In genomic region chr3:78691499-78691898, GRCm38 (mm10) we compare ENCODE assay signal across 11 mouse cellular contexts.
DNase-seq lines count a peak whose midpoint lies in the region; ATAC-seq and TF ChIP-seq lines count a peak whose summit lies in the region.
"Had no signal": no experiment of that assay in that cellular context is flagged by ENCODE, and none has a peak within 500 bp of the region (broad histone marks: within the 10 kb centered on the region; RNA-seq: fewer than 3 reads in every experiment).

No protein-coding gene starts in this region.

- H3K36me3 ChIP-seq in hindbrain, postnatal 0 days (ENCODE audit: insufficient read depth, low read length), result no peaks in the 10 kb centered on the region
- H3K36me3 ChIP-seq: limb, embryonic 10.5 days; neural tube, embryonic 12.5 days; stomach, embryonic 15.5 days had no signal

- H3K27ac ChIP-seq in hindbrain, postnatal 0 days, result peak overlapping the region; percentile 38; the same call in 1 of the 2 replicates
- H3K27ac ChIP-seq: limb, embryonic 10.5 days; neural tube, embryonic 12.5 days; stomach, embryonic 15.5 days had no signal

- H3K4me2 ChIP-seq in hindbrain, postnatal 0 days (ENCODE audit: low read depth, low read length), result no peak overlapping the region
- H3K4me2 ChIP-seq: neural tube, embryonic 12.5 days; stomach, embryonic 15.5 days had no signal

- ATAC-seq in cerebellum, adult (ENCODE audit: insufficient number of reproducible peaks, low FRiP score, low TSS enrichment), result peak; percentile 49; the same call in 1 of the 2 replicates
- 0 out of 2 replicates have a peak, but pooled peaks have one; percentile 29 for ATAC-seq in hindbrain, postnatal 0 days

- H3K9ac ChIP-seq in hindbrain, postnatal 0 days (replicated peaks; ENCODE audit: low read length), result no peak overlapping the region
- H3K9ac ChIP-seq: neural tube, embryonic 12.5 days; stomach, embryonic 15.5 days had no signal

- no peak overlapping the region for H3K4me3 ChIP-seq in hindbrain, postnatal 0 days (ENCODE audit: low read length)
- H3K4me3 ChIP-seq: limb, embryonic 10.5 days; neural tube, embryonic 12.5 days; stomach, embryonic 15.5 days had no signal

- no peaks in the 10 kb centered on the region for H3K27me3 ChIP-seq in hindbrain, postnatal 0 days (ENCODE audit: insufficient read depth, low read length)
- H3K27me3 ChIP-seq: neural tube, embryonic 12.5 days; stomach, embryonic 15.5 days had no signal

- no peaks in the 10 kb centered on the region for H3K9me3 ChIP-seq in hindbrain, postnatal 0 days (ENCODE audit: low read length)
- H3K9me3 ChIP-seq: limb, embryonic 10.5 days; neural tube, embryonic 12.5 days; stomach, embryonic 15.5 days had no signal

- DNase-seq in cerebellum, adult 8-10 months, result no peak
- DNase-seq in layer of hippocampus, adult 11-12 months (ENCODE audit: low spot score), result peak; percentile 12
- DNase-seq in layer of hippocampus, postnatal 10 days (ENCODE audit: low spot score in 2 of 2), result no peak
- peak; percentile 85 for DNase-seq in Muller cell, postnatal 12 days (ENCODE audit: inconsistent ontology term)
- peak; percentile 49 for DNase-seq in hindbrain, postnatal 0 days (ENCODE audit: low spot score)
- DNase-seq in liver, result no peak
- no peak for DNase-seq in gastrocnemius, postnatal 10 days

- 12% methylated on average over 3 of the region's 3 CpGs for WGBS in hindbrain, postnatal 0 days

- no peak for TF ChIP-seq CTCF in hindbrain, postnatal 0 days (IDR thresholded peaks at IDR 0.05; ENCODE audit: low read depth)

- H3K4me1 ChIP-seq in hindbrain, postnatal 0 days (ENCODE audit: insufficient read depth, low read length), result no peaks in the 10 kb centered on the region
- H3K4me1 ChIP-seq: limb, embryonic 10.5 days; stomach, embryonic 15.5 days had no signal

Comparison
In these comparisons a context has a peak if more than half of its experiments do, and no peak if none do; other contexts are left out.
1. DNase-seq: peak in layer of hippocampus, adult 11-12 months (single experiment), Muller cell, postnatal 12 days (single experiment) and hindbrain, postnatal 0 days (single experiment); none in cerebellum, adult 8-10 months (single experiment), layer of hippocampus, postnatal 10 days (0 of 2), liver (single experiment) and gastrocnemius, postnatal 10 days (single experiment).